Mouse (Mus musculus) brain, embryonic 14.5 days (tissue): ENCODE results near the gene Tmcc3. TPM values are rescaled to one million over a fixed set of nuclear protein-coding genes. Genes with fewer than 3 reads are reported as not detected.

Experiments used
- DNase-seq: peaks from one replicate; pipeline ENCODE4 v3.0.0-alpha.2; 2011; ENCODE audit warnings: low read depth
- CTCF ChIP-seq: fragments of 200-500 bp; IDR thresholded peaks from 2 replicates; pipeline ENCODE4 v1.5.1; 2012; ENCODE audit warnings: inconsistent platforms, mild to moderate bottlenecking, moderate library complexity, borderline replicate concordance; ENCODE audit not compliant: insufficient read depth, insufficient read length; ENCODE audit errors: extremely low read depth
- POLR2A ChIP-seq: fragments of 200-500 bp; IDR thresholded peaks from 2 replicates; pipeline ENCODE4 v1.6.1; 2012; ENCODE audit warnings: mild to moderate bottlenecking, inconsistent platforms, borderline replicate concordance; ENCODE audit not compliant: poor library complexity, insufficient read depth, insufficient read length, severe bottlenecking; ENCODE audit errors: extremely low read depth
- polyA plus RNA-seq: library from polyadenylated mRNA; depleted of rRNA; stranded (reverse); fragments of >200 nt; gene quantifications from 2 replicates; pipeline ENCODE4 v1.2.3, GENCODE M21; 2012

Gene Tmcc3
- polyA plus RNA-seq, 1 experiment, result 7.2 TPM

- TF ChIP-seq CTCF (no peak), POLR2A (no peak)
- no peak for DNase-seq
These were observed 82.5 kb downstream of the Tmcc3 start for GRCm38 (mm10) chr10:94394286-94394685.

GRCm38 (mm10) chr10:94397833-94398596 is 86.3 kb downstream of the Tmcc3 start:
- TF ChIP-seq POLR2A (no peak), CTCF (no peak)
- DNase-seq, result no peak

- DNase-seq, result no peak
- no peak for TF ChIP-seq POLR2A
- no peak for TF ChIP-seq CTCF
These were observed 89.1 kb downstream of the Tmcc3 start for GRCm38 (mm10) chr10:94400895-94401294.

GRCm38 (mm10) chr10:94405456-94405855 is 93.7 kb downstream of the Tmcc3 start:
- no peak for DNase-seq
- TF ChIP-seq POLR2A (no peak), CTCF (no peak)

- TF ChIP-seq CTCF (no peak), POLR2A (no peak)
These were observed 95.1 kb downstream of the Tmcc3 start for GRCm38 (mm10) chr10:94406821-94407220.

GRCm38 (mm10) chr10:94408356-94409146 is 96.8 kb downstream of the Tmcc3 start:
- TF ChIP-seq CTCF (peak; percentile 94), POLR2A (no peak)
- DNase-seq, result peak; percentile 94

More at GRCm38 (mm10) chr10:94406821-94407220, 95.1 kb downstream of the Tmcc3 start:
- DNase-seq, result no peak

- no peak for DNase-seq
- TF ChIP-seq POLR2A (no peak), CTCF (no peak)
These were observed 97.9 kb downstream of the Tmcc3 start for GRCm38 (mm10) chr10:94409661-94410060.

GRCm38 (mm10) chr10:94411594-94411993 is 99.8 kb downstream of the Tmcc3 start:
- DNase-seq, result no peak
- TF ChIP-seq CTCF (no peak), POLR2A (no peak)

GRCm38 (mm10) chr10:94413770-94414651 is 102.3 kb downstream of the Tmcc3 start:
- peak; percentile 70 for DNase-seq
- TF ChIP-seq CTCF, result no peak
- no peak for TF ChIP-seq POLR2A

GRCm38 (mm10) chr10:94415950-94416844 is 104.4 kb downstream of the Tmcc3 start:
- TF ChIP-seq POLR2A, result no peak
- TF ChIP-seq CTCF, result no peak
- DNase-seq, result peak; percentile 64
